Mouse (Mus musculus): Measurements from ENCODE around the gene Ptprd. TPM values are rescaled to one million over a fixed set of nuclear protein-coding genes. Genes with fewer than 3 reads are reported as not detected.

Ptprd gene
- total RNA-seq, 2 experiments from 2014 or later: 89.2 to 120 TPM

- DNase-seq: peak; percentile 5 to 40
These were observed 653.2 kb downstream of the Ptprd start for GRCm38 (mm10) chr4:77558404-77559202.

GRCm38 (mm10) chr4:77555841-77556240 lies 655.9 kb downstream of the Ptprd start:
- no peak for DNase-seq

GRCm38 (mm10) chr4:77537843-77538242 lies 673.9 kb downstream of the Ptprd start:
- DNase-seq: no peak

GRCm38 (mm10) chr4:77537336-77537735 lies 674.4 kb downstream of the Ptprd start:
- DNase-seq: no peak

GRCm38 (mm10) chr4:77535601-77536000 lies 676.2 kb downstream of the Ptprd start:
- no peak for DNase-seq

- DNase-seq: no peak
These were observed 677.2 kb downstream of the Ptprd start for GRCm38 (mm10) chr4:77534553-77534952.

GRCm38 (mm10) chr4:77519166-77519565 lies 692.6 kb downstream of the Ptprd start:
- DNase-seq: peak in 1 of 2 experiments; percentile 0

GRCm38 (mm10) chr4:77513914-77514628 lies 697.7 kb downstream of the Ptprd start:
- DNase-seq: no peak

- DNase-seq: no peak
These were observed 698.7 kb downstream of the Ptprd start for GRCm38 (mm10) chr4:77513041-77513440.

GRCm38 (mm10) chr4:77454049-77454448 lies 757.7 kb downstream of the Ptprd start:
- no peak for DNase-seq

- no peak for DNase-seq
These were observed 812.6 kb downstream of the Ptprd start for GRCm38 (mm10) chr4:77399146-77399545.

GRCm38 (mm10) chr4:77361728-77362127 lies 850.0 kb downstream of the Ptprd start:
- DNase-seq: no peak

- DNase-seq: no peak
These were observed 884.6 kb downstream of the Ptprd start for GRCm38 (mm10) chr4:77327198-77327597.

- DNase-seq: no peak
These were observed 894.6 kb downstream of the Ptprd start for GRCm38 (mm10) chr4:77317060-77317680.

GRCm38 (mm10) chr4:77316644-77317043 lies 895.1 kb downstream of the Ptprd start:
- DNase-seq: no peak

GRCm38 (mm10) chr4:77310127-77310788 lies 901.5 kb downstream of the Ptprd start:
- peak in 1 of 2 experiments; percentile 0 for DNase-seq

GRCm38 (mm10) chr4:77283423-77283822 lies 928.3 kb downstream of the Ptprd start:
- DNase-seq: no peak

- DNase-seq: no peak
These were observed 933.8 kb downstream of the Ptprd start for GRCm38 (mm10) chr4:77277913-77278312.

GRCm38 (mm10) chr4:77259972-77260290 lies 951.8 kb downstream of the Ptprd start:
- no peak for DNase-seq

GRCm38 (mm10) chr4:77259250-77259971 lies 952.4 kb downstream of the Ptprd start:
- DNase-seq: no peak

- no peak for DNase-seq
These were observed 960.6 kb downstream of the Ptprd start for GRCm38 (mm10) chr4:77251188-77251587.

- DNase-seq: no peak
These were observed 962.0 kb downstream of the Ptprd start for GRCm38 (mm10) chr4:77249801-77250200.
